Mouse (Mus musculus): ENCODE measurements around the gene Fbxo11. TPM values are rescaled to one million over a fixed set of nuclear protein-coding genes. Genes with fewer than 3 reads are reported as not detected.
"Not testable (repeated sequence)": the region's sequence is repeated elsewhere in the genome, so short reads cannot be mapped to it uniquely, and the experiment has no call there.

Fbxo11 gene
- polyA plus RNA-seq, 1 experiment = 1.1 TPM

- Histone ChIP-seq H3K36me3 (replicated peaks; ENCODE audit: low read length) (peaks cover 20% of the 10 kb centered on the region), H3K4me3 (replicated peaks) (peak within 1 kb of the TSS; percentile 97), H3K27me3 (replicated peaks) (no peaks in the 10 kb centered on the region), H3K4me1 (peaks cover 39% of the 10 kb centered on the region), H3K9me3 (peaks cover 5% of the 10 kb centered on the region; the same call in 1 of the 2 replicates)
- no peak for TF ChIP-seq GATA1 (IDR thresholded peaks at IDR 0.05; ENCODE audit: borderline replicate concordance, low read length)
- TF ChIP-seq FLI1 (IDR thresholded peaks at IDR 0.05; ENCODE audit: low read length) = peak; percentile 38; the same call in 1 of the 2 replicates
Measured at GRCm38 (mm10) chr17:87974629-87975228, 90.4 kb downstream of the Fbxo11 start, which contains the start of gene Msh6. Msh6 (plus strand) TSS chr17:87975062.

DNA sequence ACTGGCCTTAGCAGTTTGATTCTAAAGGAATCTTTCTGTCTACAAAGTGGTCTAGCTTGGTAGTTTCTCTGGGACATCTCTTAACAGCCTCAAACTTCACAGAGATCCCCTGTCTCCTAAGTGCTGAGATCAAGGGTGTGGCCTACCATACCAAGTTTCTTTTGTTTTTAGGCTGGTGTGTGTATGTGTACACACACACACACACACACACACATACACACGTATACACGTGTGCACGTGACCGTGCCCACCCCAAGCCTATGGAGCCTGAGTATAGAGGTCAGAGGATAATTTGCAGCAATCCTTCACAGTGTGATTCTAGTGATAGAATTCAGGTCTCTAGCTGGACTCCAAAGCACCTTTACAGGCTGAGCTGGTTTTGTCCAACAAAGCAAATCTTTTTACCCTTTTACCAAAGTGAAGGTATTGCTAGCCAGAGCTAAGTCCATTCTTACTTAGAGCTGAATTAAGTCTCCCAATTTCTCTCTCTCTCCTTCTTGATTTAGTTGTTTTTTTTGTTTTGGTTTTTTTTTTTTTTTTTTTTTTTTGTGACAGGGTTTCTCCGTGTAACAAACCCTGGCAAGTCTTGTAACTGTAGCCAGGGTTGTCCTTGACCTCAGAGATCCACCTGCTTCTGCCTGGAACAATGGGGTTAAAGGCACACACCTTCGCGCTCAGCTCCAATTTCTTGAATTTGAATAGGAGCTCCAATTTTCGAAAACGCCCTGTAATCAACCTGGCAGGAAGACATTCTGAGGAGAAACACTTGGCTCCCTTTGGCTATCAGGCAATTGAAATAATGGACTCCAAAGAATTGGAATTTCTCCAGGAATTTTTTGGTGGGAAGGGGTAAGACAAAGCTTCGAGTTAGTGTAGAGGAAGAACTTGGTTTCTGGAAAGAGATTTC, 91.6 kb downstream of the Fbxo11 start:
- no peaks in the 10 kb centered on the region for H3K27me3 ChIP-seq (replicated peaks)
- peaks cover 13% of the 10 kb centered on the region for H3K36me3 ChIP-seq (replicated peaks; ENCODE audit: low read length)
- H3K4me3 ChIP-seq (replicated peaks) = no peak overlapping the region
- H3K9me3 ChIP-seq = peaks cover 5% of the 10 kb centered on the region; the same call in 1 of the 2 replicates
- peaks cover 33% of the 10 kb centered on the region for H3K4me1 ChIP-seq
- no peak for TF ChIP-seq FLI1 (IDR thresholded peaks at IDR 0.05; ENCODE audit: low read length)
- no peak for TF ChIP-seq GATA1 (IDR thresholded peaks at IDR 0.05; ENCODE audit: borderline replicate concordance, low read length)

- H3K36me3 ChIP-seq (replicated peaks; ENCODE audit: low read length) = peaks cover 6% of the 10 kb centered on the region
- no peaks in the 10 kb centered on the region for H3K27me3 ChIP-seq (replicated peaks)
- peaks cover 9% of the 10 kb centered on the region for H3K9me3 ChIP-seq
- H3K4me1 ChIP-seq = peaks cover 27% of the 10 kb centered on the region
- H3K4me3 ChIP-seq (replicated peaks) = no peak overlapping the region
- no peak for TF ChIP-seq GATA1 (IDR thresholded peaks at IDR 0.05; ENCODE audit: borderline replicate concordance, low read length)
- no peak for TF ChIP-seq FLI1 (IDR thresholded peaks at IDR 0.05; ENCODE audit: low read length)
Measured at GRCm38 (mm10) chr17:87972856-87973255, 92.2 kb downstream of the Fbxo11 start.

DNA sequence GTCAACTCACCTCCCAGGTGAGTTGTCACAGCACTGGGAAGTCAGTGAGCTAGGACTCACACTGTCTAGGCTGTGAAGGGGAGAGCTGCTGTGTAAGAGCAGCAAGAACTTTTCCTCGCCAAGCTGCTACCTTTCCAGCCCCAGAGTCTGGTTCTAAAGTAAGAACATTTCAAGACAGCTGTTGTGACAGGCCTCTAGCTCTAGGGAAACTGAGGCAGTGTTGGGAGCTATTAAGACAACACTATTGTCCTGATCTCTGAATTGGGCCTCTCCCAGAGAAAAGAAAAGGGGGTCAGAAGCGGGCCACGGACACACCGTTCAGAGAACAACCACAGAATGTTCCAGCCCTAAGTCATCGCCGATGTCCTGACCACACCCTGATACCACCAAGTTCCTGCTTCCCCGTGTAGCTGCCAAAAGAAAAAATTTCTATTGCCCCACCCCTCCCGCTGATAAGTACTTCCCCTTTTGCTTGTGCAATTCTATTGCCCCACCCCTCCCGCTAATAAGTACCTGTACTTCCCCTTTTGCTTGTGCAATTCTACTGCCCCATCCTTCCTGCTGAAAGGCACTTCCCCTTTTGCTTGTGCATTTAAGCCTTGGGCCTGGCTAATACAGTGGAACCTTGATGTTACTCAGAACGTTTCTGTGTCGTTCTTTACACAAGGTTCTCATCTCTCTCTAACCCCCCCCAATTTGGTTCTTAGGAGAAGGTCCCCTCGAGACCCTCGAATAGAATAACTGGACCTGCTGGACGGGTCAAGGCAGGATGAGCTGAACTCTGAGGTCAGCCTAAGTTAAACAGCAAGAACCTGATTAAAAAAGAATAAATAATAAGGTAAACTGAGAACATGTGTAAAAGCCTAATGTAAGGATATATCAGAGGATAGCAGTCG, 93.1 kb downstream of the Fbxo11 start:
- H3K9me3 ChIP-seq = peaks cover 15% of the 10 kb centered on the region
- H3K4me3 ChIP-seq (replicated peaks) = peak overlapping the region; percentile 3

GRCm38 (mm10) chr17:87968483-87968926, 96.6 kb downstream of the Fbxo11 start:
- H3K9me3 ChIP-seq = peaks cover 27% of the 10 kb centered on the region
- H3K4me1 ChIP-seq; H3K36me3 ChIP-seq (replicated peaks; ENCODE audit: low read length); H3K27me3 ChIP-seq (replicated peaks); H3K4me3 ChIP-seq (replicated peaks): not testable (repeated sequence)

More for the DNA sequence above, 93.1 kb downstream of the Fbxo11 start:
- peaks cover 21% of the 10 kb centered on the region for H3K4me1 ChIP-seq
- not testable (repeated sequence) for H3K36me3 ChIP-seq (replicated peaks; ENCODE audit: low read length); H3K27me3 ChIP-seq (replicated peaks)

DNA sequence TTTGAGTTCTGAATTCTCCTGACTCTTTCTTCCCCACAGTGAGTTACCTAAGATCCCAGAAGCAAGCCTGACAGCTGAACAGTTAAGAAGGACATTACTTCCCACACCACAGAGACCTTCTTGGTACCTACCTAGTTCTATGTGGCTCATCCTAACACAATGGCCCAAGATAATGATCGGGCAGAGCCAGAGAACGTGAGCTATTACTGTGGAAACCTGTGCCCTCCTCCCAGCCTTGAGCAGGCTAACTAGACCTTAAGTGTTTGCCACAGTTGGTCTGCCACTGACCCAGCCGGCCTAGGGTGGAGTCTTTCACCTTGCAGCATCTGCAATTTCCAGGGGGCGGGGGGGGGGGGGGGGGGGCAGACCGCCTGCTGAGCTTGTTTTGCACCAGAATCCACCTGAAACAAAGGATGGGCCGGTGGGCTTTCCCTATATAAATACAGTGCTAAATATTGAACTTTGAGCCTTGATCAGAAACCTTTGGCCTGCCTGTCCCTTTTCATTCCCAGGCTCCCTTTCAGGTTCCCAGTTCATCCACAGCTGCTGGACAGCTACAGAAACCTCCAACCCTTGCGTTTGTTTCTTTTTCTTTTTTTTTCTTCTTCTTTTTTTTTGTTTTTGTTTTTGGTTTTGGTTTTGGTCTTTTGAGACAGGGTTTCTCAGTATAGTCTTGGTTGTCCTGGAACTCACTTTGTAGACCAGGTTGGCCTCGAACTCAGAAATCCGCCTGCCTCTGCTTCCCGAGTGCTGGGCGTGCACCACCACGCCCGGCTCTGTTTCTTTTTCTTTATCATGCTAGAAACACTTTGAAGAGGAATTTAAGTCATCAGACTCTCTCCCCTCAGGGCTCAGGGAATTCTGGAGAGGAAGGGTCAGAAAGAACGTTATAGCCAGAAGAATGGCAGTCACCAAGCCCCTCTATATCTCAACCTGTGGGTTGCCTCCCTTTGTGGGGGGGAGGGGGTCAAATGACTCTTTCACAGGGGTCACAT, 101.7 kb downstream of the Fbxo11 start:
- Histone ChIP-seq H3K27me3 (replicated peaks) (no peaks in the 10 kb centered on the region), H3K4me1 (peaks cover 5% of the 10 kb centered on the region), H3K36me3 (replicated peaks; ENCODE audit: low read length) (no peaks in the 10 kb centered on the region), H3K4me3 (replicated peaks) (no peak overlapping the region), H3K9me3 (peaks cover 40% of the 10 kb centered on the region)
- TF ChIP-seq FLI1 (IDR thresholded peaks at IDR 0.05; ENCODE audit: low read length) (no peak), GATA1 (IDR thresholded peaks at IDR 0.05; ENCODE audit: borderline replicate concordance, low read length) (no peak)

- Histone ChIP-seq H3K4me1 (peaks cover 11% of the 10 kb centered on the region), H3K9me3 (peaks cover 24% of the 10 kb centered on the region)
- not testable (repeated sequence) for H3K36me3 ChIP-seq (replicated peaks; ENCODE audit: low read length); H3K27me3 ChIP-seq (replicated peaks); H3K4me3 ChIP-seq (replicated peaks)
Measured at GRCm38 (mm10) chr17:87959931-87960330, 105.2 kb downstream of the Fbxo11 start.

DNA sequence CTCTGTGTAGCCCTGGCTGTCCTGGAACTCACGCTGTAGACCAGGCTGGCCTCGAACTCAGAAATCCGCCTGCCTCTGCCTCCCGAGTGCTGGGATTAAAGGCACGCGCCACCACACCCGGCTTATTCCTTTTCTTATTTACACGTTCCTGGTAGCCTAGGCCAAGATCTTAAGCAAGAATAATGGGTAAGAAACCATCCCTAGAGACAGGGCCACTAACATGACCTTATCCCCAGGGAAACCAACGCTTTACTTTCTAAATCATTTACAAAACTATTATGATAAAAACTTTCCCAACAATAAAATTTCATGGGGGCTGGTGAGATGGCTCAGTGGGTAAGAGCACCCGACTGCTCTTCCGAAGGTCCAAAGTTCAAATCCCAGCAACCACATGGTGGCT, 105.7 kb downstream of the Fbxo11 start:
- H3K27me3 ChIP-seq (replicated peaks) = not testable (repeated sequence)

GRCm38 (mm10) chr17:87958283-87958682, 106.8 kb downstream of the Fbxo11 start:
- H3K27me3 ChIP-seq (replicated peaks) = peaks cover 2% of the 10 kb centered on the region
- H3K36me3 ChIP-seq (replicated peaks; ENCODE audit: low read length) = no peaks in the 10 kb centered on the region
- H3K4me3 ChIP-seq (replicated peaks) = no peak overlapping the region
- TF ChIP-seq GATA1 (IDR thresholded peaks at IDR 0.05; ENCODE audit: borderline replicate concordance, low read length) = no peak
- no peak for TF ChIP-seq FLI1 (IDR thresholded peaks at IDR 0.05; ENCODE audit: low read length)
- peaks cover 19% of the 10 kb centered on the region for H3K9me3 ChIP-seq
- H3K4me1 ChIP-seq = peaks cover 11% of the 10 kb centered on the region

More for the DNA sequence above, 105.7 kb downstream of the Fbxo11 start:
- H3K4me1 ChIP-seq = peaks cover 11% of the 10 kb centered on the region
- not testable (repeated sequence) for H3K4me3 ChIP-seq (replicated peaks); H3K36me3 ChIP-seq (replicated peaks; ENCODE audit: low read length)
- H3K9me3 ChIP-seq = peaks cover 24% of the 10 kb centered on the region
